Mouse (Mus musculus) ES-Bruce4 (cell line): ENCODE data around the gene Hnrnph2.

Experiments used
- CTCF ChIP-seq: IDR thresholded peaks from one replicate; pipeline ENCODE4 v1.8.1; 2011; ENCODE audit warnings: low read depth, low read length
- EP300 ChIP-seq: IDR thresholded peaks from 2 replicates; pipeline ENCODE4 v1.6.1; 2011; ENCODE audit warnings: low read depth, low read length; ENCODE audit not compliant: insufficient read depth

- TF ChIP-seq CTCF (no peak), EP300 (no peak)
These were observed 46.4 kb downstream of the Hnrnph2 start for GRCm38 (mm10) chrX:134647421-134647820.
